Mouse (Mus musculus) limb, embryonic 13.5 days (tissue): ENCODE results near the gene Spock1. TPM values are rescaled to one million over a fixed set of nuclear protein-coding genes. Genes with fewer than 3 reads are reported as not detected.

Experiments
- ATAC-seq: fragments of 200-750 bp; cut with Nextera tagmentation; 2 replicates; pipeline ENCODE4 v1.8.0; 2017; ENCODE audit warnings: low read depth, moderate number of reproducible peaks, moderate TSS enrichment; ENCODE audit not compliant: low FRiP score
- H3K27ac ChIP-seq: fragments of 300-500 bp; sonication (generic); 2 replicates; pipeline ENCODE4 v1.5.1; 2015; ENCODE audit warnings: inconsistent platforms, mild to moderate bottlenecking, moderate library complexity
- H3K27me3 ChIP-seq: fragments of 300-500 bp; sonication (generic); 2 replicates; pipeline ENCODE4 v1.6.1; 2015; ENCODE audit warnings: mild to moderate bottlenecking, inconsistent platforms
- H3K36me3 ChIP-seq: fragments of 300-500 bp; sonication (generic); 2 replicates; pipeline ENCODE4 v1.6.1; 2015; ENCODE audit warnings: inconsistent platforms, mild to moderate bottlenecking, moderate library complexity
- H3K4me1 ChIP-seq: fragments of 300-500 bp; sonication (generic); 2 replicates; pipeline ENCODE4 v1.6.1; 2015; ENCODE audit warnings: inconsistent platforms
- H3K4me2 ChIP-seq: fragments of 300-500 bp; sonication (generic); replicated peaks from 2 replicates; pipeline ENCODE4 v1.6.1; 2015; ENCODE audit warnings: inconsistent platforms, mild to moderate bottlenecking, moderate library complexity
- H3K4me3 ChIP-seq: fragments of 300-500 bp; sonication (generic); 2 replicates; pipeline ENCODE4 v1.5.1; 2015; ENCODE audit warnings: moderate library complexity, mild to moderate bottlenecking, inconsistent platforms
- H3K9ac ChIP-seq: fragments of 300-500 bp; sonication (generic); 2 replicates; pipeline ENCODE4 v1.6.1; 2015; ENCODE audit warnings: mild to moderate bottlenecking, inconsistent platforms
- H3K9me3 ChIP-seq: fragments of 300-500 bp; sonication (generic); 2 replicates; pipeline ENCODE4 v1.6.1; 2016; ENCODE audit warnings: inconsistent platforms
- WGBS: fragments of 180-500 bp; shearing (Covaris S2); methylation state at CpG from one replicate; pipeline ENCODE4 v1.1.7; 2015; 5-methylcytosine and 5-hydroxymethylcytosine counted together
- polyA plus RNA-seq: library from polyadenylated mRNA; unstranded; fragments of >200 nt; fragmentation: Nextera tagmentation; extraction: Ambion mirVana; gene quantifications from 2 replicates; pipeline ENCODE4 v1.2.1, GENCODE M21; 2015

The Spock1 gene
- polyA plus RNA-seq: 1.9 and 2.4 TPM in 2 replicates

GRCm38 (mm10) chr13:57908266-57908582, at the start of gene Spock1:
TSS of gene Spock1 (minus strand) at chr13:57908332.
- Histone ChIP-seq H3K9me3 (no peaks in the 10 kb centered on the region), H3K4me1 (peaks cover 18% of the 10 kb centered on the region), H3K4me2 (peak within 1 kb of the TSS; percentile 84), H3K36me3 (no peaks in the 10 kb centered on the region), H3K27me3 (peaks cover 47% of the 10 kb centered on the region), H3K4me3 (peak within 1 kb of the TSS; percentile 44), H3K9ac (0 out of 2 replicates have a peak within 1 kb of the TSS, but pooled peaks have one; percentile 31), H3K27ac (no peak within 1 kb of the TSS)
- under 1% methylated on average over 32 of the region's 32 CpGs for WGBS
- peak; percentile 61; the same call in 1 of the 2 replicates for ATAC-seq

- peaks cover 19% of the 10 kb centered on the region for H3K4me1 ChIP-seq
- no peak overlapping the region for H3K9ac ChIP-seq
- 63% methylated on average over 12 of the region's 12 CpGs for WGBS
- no peak overlapping the region for H3K4me3 ChIP-seq
- H3K36me3 ChIP-seq: no peaks in the 10 kb centered on the region
- no peak overlapping the region for H3K4me2 ChIP-seq
- no peaks in the 10 kb centered on the region for H3K27me3 ChIP-seq
- no peaks in the 10 kb centered on the region for H3K9me3 ChIP-seq
- no peak overlapping the region for H3K27ac ChIP-seq
- no peak for ATAC-seq
Measured at GRCm38 (mm10) chr13:57950091-57950490, 42.0 kb upstream of the Spock1 start.

GRCm38 (mm10) chr13:57949513-57949912, 41.4 kb upstream of the Spock1 start:
- Histone ChIP-seq H3K27me3 (no peaks in the 10 kb centered on the region), H3K9ac (no peak overlapping the region), H3K9me3 (no peaks in the 10 kb centered on the region), H3K4me1 (peaks cover 24% of the 10 kb centered on the region), H3K4me3 (no peak overlapping the region), H3K27ac (no peak overlapping the region), H3K36me3 (no peaks in the 10 kb centered on the region), H3K4me2 (no peak overlapping the region)
- ATAC-seq: no peak
- 83% methylated on average over 4 of the region's 4 CpGs for WGBS

- no peaks in the 10 kb centered on the region for H3K36me3 ChIP-seq
- ATAC-seq: no peak
- peak overlapping the region; percentile 21 for H3K4me2 ChIP-seq
- no peak overlapping the region for H3K4me3 ChIP-seq
- peaks cover 17% of the 10 kb centered on the region for H3K4me1 ChIP-seq
- H3K9me3 ChIP-seq: no peaks in the 10 kb centered on the region
- H3K27ac ChIP-seq: no peak overlapping the region
- H3K27me3 ChIP-seq: 0 out of 2 replicates have a peak, but pooled peaks cover 5% of the 10 kb centered on the region
- no peak overlapping the region for H3K9ac ChIP-seq
- 19% methylated on average over 11 of the region's 11 CpGs for WGBS
Measured at GRCm38 (mm10) chr13:57945197-57945596, 37.1 kb upstream of the Spock1 start.

- WGBS: 79% methylated on average over 5 of the region's 5 CpGs
Measured at GRCm38 (mm10) chr13:57944434-57944833, 36.3 kb upstream of the Spock1 start.

GRCm38 (mm10) chr13:57943900-57944299, 35.8 kb upstream of the Spock1 start:
- H3K4me3 ChIP-seq: no peak overlapping the region
- H3K4me1 ChIP-seq: peaks cover 17% of the 10 kb centered on the region
- ATAC-seq: no peak
- H3K36me3 ChIP-seq: no peaks in the 10 kb centered on the region
- H3K27ac ChIP-seq: no peak overlapping the region
- 0 out of 2 replicates have a peak, but pooled peaks cover 5% of the 10 kb centered on the region for H3K27me3 ChIP-seq
- H3K4me2 ChIP-seq: no peak overlapping the region
- no peak overlapping the region for H3K9ac ChIP-seq
- no peaks in the 10 kb centered on the region for H3K9me3 ChIP-seq

More at GRCm38 (mm10) chr13:57944434-57944833, 36.3 kb upstream of the Spock1 start:
- Histone ChIP-seq H3K9ac (no peak overlapping the region), H3K4me2 (no peak overlapping the region), H3K27me3 (0 out of 2 replicates have a peak, but pooled peaks cover 5% of the 10 kb centered on the region), H3K4me1 (peaks cover 17% of the 10 kb centered on the region), H3K27ac (no peak overlapping the region), H3K36me3 (no peaks in the 10 kb centered on the region), H3K4me3 (no peak overlapping the region), H3K9me3 (no peaks in the 10 kb centered on the region)
- no peak for ATAC-seq

- no peak for ATAC-seq
- H3K36me3 ChIP-seq: no peaks in the 10 kb centered on the region
- no peaks in the 10 kb centered on the region for H3K27me3 ChIP-seq
- H3K27ac ChIP-seq: no peak overlapping the region
- no peaks in the 10 kb centered on the region for H3K4me1 ChIP-seq
- no peak overlapping the region for H3K4me3 ChIP-seq
- H3K4me2 ChIP-seq: no peak overlapping the region
- no peak overlapping the region for H3K9ac ChIP-seq
- 81% methylated on average over 4 of the region's 4 CpGs for WGBS
- H3K9me3 ChIP-seq: no peaks in the 10 kb centered on the region
Measured at GRCm38 (mm10) chr13:57937463-57938229, 29.5 kb upstream of the Spock1 start.

- WGBS: 74% methylated on average over 9 of the region's 9 CpGs
- Histone ChIP-seq H3K36me3 (no peaks in the 10 kb centered on the region), H3K9me3 (no peaks in the 10 kb centered on the region), H3K4me1 (no peaks in the 10 kb centered on the region), H3K27me3 (no peaks in the 10 kb centered on the region), H3K9ac (no peak overlapping the region), H3K4me2 (no peak overlapping the region), H3K4me3 (no peak overlapping the region), H3K27ac (no peak overlapping the region)
- no peak for ATAC-seq
Measured at GRCm38 (mm10) chr13:57931998-57932397, 23.9 kb upstream of the Spock1 start.

- Histone ChIP-seq H3K4me2 (no peak overlapping the region), H3K4me3 (no peak overlapping the region), H3K9ac (no peak overlapping the region), H3K27ac (no peak overlapping the region), H3K4me1 (no peaks in the 10 kb centered on the region), H3K27me3 (no peaks in the 10 kb centered on the region), H3K9me3 (no peaks in the 10 kb centered on the region), H3K36me3 (no peaks in the 10 kb centered on the region)
- no peak for ATAC-seq
- WGBS: 64% methylated on average over 3 of the region's 3 CpGs
Measured at GRCm38 (mm10) chr13:57931376-57931775, 23.2 kb upstream of the Spock1 start.

GRCm38 (mm10) chr13:57930720-57931119, 22.6 kb upstream of the Spock1 start:
- H3K4me2 ChIP-seq: no peak overlapping the region
- 54% methylated on average over 5 of the region's 5 CpGs for WGBS
- no peak overlapping the region for H3K4me3 ChIP-seq
- H3K9ac ChIP-seq: no peak overlapping the region
- no peaks in the 10 kb centered on the region for H3K4me1 ChIP-seq
- H3K36me3 ChIP-seq: no peaks in the 10 kb centered on the region
- H3K9me3 ChIP-seq: no peaks in the 10 kb centered on the region
- no peak for ATAC-seq
- no peak overlapping the region for H3K27ac ChIP-seq
- no peaks in the 10 kb centered on the region for H3K27me3 ChIP-seq

- H3K9me3 ChIP-seq: no peaks in the 10 kb centered on the region
- no peak overlapping the region for H3K27ac ChIP-seq
- no peak overlapping the region for H3K9ac ChIP-seq
- no peaks in the 10 kb centered on the region for H3K4me1 ChIP-seq
- no peak for ATAC-seq
- H3K4me3 ChIP-seq: no peak overlapping the region
- H3K4me2 ChIP-seq: no peak overlapping the region
- no peaks in the 10 kb centered on the region for H3K36me3 ChIP-seq
- no peaks in the 10 kb centered on the region for H3K27me3 ChIP-seq
- 39% methylated on average over 2 of the region's 2 CpGs for WGBS
Measured at GRCm38 (mm10) chr13:57930283-57930682, 22.2 kb upstream of the Spock1 start.

GRCm38 (mm10) chr13:57919947-57920346, 11.8 kb upstream of the Spock1 start:
- no peaks in the 10 kb centered on the region for H3K4me1 ChIP-seq
- H3K36me3 ChIP-seq: no peaks in the 10 kb centered on the region
- no peak for ATAC-seq
- H3K4me3 ChIP-seq: no peak overlapping the region
- no peak overlapping the region for H3K9ac ChIP-seq
- 0 out of 2 replicates have a peak, but pooled peaks cover 3% of the 10 kb centered on the region for H3K9me3 ChIP-seq
- H3K27ac ChIP-seq: no peak overlapping the region
- no peak overlapping the region for H3K4me2 ChIP-seq
- WGBS: 95% methylated on average over 4 of the region's 4 CpGs
- no peaks in the 10 kb centered on the region for H3K27me3 ChIP-seq

GRCm38 (mm10) chr13:57911171-57911570, 3.0 kb upstream of the Spock1 start:
- Histone ChIP-seq H3K4me2 (peak overlapping the region; percentile 11; the same call in 1 of the 2 replicates), H3K9me3 (no peaks in the 10 kb centered on the region), H3K4me3 (no peak overlapping the region), H3K27me3 (peaks cover 34% of the 10 kb centered on the region), H3K9ac (no peak overlapping the region), H3K4me1 (peaks cover 18% of the 10 kb centered on the region), H3K27ac (no peak overlapping the region), H3K36me3 (no peaks in the 10 kb centered on the region)
- 46% methylated on average over 9 of the region's 9 CpGs for WGBS
- ATAC-seq: no peak
